Mouse (Mus musculus): ENCODE results near the gene Ccdc60.

The Ccdc60 gene

DNA sequence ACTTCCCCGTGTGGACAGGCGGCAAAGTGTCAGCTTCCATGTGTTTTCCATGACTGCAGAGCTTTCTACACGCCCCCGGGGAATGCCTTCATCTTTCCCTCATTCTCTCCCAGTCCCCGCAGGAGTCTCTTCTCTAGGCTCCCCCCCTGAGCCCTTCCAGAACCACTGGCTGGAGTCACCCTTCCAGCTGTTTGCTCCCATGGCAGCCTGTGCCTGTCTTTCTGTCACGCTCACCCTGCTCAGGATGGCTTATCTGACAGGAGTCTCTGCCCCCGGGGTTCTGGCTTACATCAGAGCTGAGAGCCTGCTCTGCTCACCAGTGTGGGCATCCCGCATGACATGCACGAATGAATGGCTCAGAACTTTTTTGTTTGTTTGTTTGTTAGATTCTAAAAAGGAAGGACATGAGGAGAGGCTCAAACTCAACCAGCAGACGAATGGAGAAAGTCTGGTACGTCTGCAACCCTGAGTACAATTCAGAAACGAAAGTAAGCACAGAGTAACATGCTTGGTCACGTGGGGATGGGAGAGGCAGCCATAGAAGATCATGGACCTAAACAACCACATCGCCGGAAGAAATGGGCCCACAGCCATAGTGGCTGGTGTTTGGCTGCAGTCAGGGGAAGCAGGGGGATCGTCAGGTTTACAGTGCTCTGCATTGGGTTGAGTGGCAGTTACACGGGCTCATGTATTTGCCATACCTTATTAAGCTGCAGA lies 17.1 kb downstream of the Ccdc60 start:
- DNase-seq (ENCODE audit: inconsistent age in 2 of 2, low spot score in 1 of 2): no peak

DNA sequence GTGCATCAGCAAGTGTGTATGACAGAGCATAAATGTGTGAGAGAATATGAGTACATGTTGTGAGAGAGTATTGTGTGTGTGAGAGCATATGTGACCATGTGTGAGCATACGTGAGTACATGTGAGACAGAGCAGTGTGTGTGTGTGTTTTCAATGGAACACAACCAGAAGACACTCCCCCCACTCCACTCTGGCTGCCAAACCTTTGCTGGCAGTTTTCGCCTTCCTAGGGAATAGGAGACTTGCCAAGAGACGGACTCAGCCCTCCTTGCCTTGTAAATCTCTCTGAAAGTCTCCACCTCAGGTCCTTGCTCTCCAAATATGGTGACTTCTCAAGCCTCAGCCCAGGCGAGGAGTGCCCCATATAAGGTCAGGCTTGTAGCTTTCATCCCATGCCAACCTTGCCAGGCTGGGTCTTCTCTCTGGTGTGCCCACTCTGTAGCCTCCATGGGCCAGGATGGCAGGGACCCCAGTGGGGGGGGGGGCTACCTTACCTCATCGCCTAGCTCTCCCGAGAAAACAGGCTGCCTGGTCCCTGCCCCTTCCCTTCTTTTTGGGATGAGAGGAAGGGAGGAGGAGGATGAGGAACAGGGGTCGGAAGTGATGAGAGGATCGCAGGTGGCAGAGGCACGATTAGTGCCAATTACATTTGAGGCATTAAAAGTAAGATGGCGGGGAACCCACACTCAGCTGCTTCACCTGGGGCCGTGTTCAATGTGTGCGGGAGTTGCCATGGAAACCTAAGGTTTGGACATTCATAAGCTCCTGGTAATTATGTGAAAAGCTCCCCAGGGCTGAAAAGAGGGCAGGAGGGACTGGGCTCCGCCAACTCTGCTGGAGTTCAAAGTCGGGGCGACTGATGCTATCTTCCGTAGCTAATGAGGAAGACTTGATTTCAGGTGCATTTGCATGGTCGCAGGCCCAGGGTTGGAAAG lies 19.3 kb downstream of the Ccdc60 start:
- DNase-seq (ENCODE audit: inconsistent age in 2 of 2, low spot score in 1 of 2): no peak

DNA sequence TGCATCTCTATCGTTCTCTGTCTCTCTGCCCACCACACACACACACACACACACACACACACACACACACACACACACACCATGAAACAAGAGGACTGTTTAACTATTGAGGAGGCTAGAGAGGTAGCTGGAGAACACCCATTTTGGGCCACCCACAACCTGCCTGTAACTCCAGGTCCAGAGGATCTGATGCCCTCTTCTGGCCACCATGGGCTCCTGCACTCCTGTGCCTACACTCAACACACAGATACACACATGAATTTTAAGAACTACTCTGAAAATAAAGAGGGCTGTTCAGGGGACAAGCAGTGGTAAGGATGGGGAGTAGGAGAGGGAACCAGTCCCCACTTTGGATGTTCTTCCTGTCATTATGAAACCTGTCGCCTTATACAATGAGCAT lies 26.1 kb downstream of the Ccdc60 start:
- DNase-seq (ENCODE audit: inconsistent age in 2 of 2, low spot score in 1 of 2): no peak

DNA sequence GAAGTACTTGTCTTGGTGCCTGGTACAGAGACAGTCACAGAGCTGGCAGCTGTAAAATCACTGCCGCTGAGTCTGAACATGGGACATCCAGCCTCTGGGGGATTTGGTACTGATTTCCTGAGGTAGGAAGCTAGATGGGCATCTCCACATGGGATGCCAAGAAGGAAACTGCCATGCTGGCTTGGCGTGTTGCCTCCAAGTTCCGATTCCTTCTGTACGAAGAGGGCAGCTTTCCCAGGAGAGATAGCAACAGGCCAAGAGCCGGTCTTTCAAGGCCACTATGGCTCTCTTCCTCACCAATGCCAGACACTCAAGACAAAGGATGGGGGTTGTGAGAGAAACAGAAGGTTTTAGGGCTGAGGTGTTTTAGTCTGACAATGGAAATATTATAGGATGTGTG lies 26.8 kb downstream of the Ccdc60 start:
- no peak for DNase-seq (ENCODE audit: inconsistent age in 2 of 2, low spot score in 1 of 2)

DNA sequence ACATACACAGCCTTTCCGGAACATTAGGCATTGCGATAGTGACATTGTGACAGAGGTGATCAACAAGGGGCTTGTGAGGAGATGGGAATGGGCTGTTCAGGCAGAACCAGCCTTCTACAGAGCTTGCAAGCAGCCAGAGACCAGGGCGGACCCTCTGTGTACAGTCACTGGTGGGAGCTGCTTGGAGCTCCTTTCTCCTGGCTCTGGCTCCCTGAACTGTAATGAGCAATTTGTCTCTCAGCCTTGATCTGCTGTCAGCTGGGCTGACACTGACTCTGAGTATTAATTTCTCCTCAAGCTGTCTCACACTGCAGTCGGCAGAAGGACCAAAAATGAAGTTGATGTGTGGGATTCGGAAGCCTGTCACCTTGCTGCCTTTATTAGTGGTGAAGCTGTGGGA lies 28.4 kb downstream of the Ccdc60 start:
- DNase-seq (ENCODE audit: inconsistent age in 2 of 2, low spot score in 1 of 2): no peak

DNA sequence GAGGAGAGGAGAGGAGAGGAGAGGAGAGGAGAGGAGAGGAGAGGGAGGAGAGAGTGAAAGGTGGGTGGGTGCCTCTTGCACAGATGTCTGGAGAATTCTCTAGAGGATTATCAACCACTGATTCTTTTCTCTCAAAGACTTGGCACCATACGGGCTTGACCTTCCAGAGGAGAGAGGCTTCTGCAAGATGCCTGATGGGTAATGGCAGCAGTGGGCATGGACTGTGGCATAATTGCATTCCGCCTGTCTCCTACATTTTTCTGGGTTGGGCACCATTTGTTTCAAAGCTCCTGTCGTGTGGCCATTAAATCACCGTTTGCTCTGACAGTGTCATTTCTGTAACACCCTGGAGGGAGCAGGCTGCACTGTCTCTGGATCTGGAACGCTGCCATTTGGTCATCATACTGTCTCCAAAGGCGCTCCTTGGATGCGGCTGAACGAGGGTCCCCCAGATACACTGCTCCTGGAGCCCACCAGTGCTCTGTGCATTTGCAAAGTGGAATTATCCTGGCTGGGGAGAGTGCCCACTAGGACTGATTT lies 30.4 kb downstream of the Ccdc60 start:
- DNase-seq (ENCODE audit: inconsistent age in 2 of 2, low spot score in 1 of 2): no peak

DNA sequence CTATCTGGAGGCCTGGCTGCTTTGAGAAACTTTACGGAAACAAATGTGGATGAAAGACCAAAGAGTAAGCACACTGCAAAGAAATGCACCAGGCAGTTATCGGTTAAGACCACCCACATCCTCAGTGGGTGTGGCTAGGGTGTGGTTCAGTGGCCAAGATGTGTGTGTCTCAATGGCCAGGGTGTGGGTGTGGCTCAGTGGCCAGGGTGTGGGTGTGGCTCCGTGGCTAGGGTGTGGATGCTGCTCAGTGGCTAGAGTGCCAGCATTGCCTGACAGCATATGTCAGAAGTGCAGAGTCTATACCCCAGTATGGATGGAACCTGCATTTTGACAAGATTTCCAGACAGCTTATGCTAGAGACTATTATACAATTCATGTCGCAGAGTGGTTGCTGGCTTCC lies 34.9 kb downstream of the Ccdc60 start:
- DNase-seq (ENCODE audit: inconsistent age in 2 of 2, low spot score in 1 of 2): no peak

DNA sequence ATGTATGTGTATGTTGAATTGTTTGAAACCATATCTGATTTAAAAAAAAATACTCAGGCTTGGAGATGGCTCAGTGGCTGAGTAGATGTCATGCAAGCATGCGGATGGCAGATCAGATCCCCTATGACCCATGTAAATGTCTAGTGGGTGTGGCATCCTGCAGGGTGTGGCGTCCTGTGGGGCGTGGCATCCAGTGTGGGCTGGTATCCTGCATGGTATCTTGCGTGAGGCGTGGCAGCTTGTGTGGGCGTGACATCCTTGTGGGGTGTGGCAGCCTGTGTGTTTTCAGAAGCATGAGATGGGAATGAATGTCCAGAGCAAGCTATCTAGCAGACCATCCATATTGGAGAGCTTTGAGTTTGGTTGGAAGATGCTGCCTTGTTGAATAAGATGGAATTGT lies 36.6 kb downstream of the Ccdc60 start:
- DNase-seq (ENCODE audit: inconsistent age in 2 of 2, low spot score in 1 of 2): no peak

DNA sequence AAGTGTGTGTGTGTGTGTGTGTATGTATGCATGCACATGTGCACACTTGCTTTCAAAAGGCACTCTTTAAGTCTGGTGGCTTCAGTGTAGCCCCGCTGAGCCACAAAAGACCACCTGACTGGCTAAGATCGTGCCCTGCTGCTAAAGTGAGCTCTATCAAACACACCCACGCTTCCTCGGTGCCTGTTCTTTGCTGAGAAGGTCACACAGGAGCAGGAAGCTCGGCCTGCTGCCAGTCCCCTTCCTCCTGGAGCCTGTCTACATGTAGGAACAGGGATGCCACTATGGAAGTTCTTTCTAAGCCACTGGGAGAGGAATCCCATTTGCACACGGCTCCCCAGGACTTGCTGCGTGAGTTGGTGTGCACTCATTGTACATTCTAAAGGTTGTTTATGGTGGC lies 42.1 kb downstream of the Ccdc60 start:
- peak; percentile 15 to 43 for DNase-seq (ENCODE audit: inconsistent age in 2 of 2, low spot score in 1 of 2)

DNA sequence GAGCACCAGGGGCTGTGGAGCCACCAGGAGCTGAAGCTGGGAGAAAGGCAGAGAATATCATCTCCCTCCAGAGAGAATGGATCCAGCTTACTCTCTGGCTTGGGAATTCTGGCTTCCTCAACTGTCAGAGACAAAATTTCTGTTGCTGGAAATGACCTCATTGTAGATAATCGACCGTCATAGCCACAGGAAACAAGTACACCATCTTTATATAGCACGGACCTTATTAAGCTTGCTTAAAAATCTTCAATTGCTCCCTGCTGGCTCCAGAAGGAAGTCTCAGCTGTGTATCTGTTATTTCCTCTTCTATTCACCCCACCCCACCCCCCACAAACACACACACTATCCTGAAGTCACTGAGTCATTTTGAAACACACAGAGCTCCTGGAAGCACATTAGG lies 44.3 kb downstream of the Ccdc60 start:
- DNase-seq (ENCODE audit: inconsistent age in 2 of 2, low spot score in 1 of 2): peak in 1 of 2 experiments; percentile 21

DNA sequence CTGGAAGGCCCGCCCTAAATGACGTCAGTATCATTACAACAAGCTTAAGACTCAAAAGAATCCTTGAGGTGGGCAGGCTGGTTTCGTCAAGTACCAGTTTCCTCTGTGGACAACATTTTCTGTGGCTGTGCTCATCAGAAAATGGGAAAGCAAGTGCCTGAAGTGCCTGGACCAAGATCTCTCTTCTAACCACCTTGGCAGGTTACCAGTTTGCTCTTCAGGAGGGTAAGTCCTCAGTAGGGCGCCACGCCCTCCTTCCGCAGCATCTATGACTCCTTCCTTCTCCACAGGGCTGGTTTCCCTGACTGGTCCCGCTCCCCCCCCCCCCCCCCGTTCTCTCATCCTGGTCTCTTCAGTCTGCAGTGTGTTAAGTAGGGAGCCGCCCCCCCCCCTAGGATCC lies 45.2 kb downstream of the Ccdc60 start:
- DNase-seq (ENCODE audit: inconsistent age in 2 of 2, low spot score in 1 of 2): no peak

DNA sequence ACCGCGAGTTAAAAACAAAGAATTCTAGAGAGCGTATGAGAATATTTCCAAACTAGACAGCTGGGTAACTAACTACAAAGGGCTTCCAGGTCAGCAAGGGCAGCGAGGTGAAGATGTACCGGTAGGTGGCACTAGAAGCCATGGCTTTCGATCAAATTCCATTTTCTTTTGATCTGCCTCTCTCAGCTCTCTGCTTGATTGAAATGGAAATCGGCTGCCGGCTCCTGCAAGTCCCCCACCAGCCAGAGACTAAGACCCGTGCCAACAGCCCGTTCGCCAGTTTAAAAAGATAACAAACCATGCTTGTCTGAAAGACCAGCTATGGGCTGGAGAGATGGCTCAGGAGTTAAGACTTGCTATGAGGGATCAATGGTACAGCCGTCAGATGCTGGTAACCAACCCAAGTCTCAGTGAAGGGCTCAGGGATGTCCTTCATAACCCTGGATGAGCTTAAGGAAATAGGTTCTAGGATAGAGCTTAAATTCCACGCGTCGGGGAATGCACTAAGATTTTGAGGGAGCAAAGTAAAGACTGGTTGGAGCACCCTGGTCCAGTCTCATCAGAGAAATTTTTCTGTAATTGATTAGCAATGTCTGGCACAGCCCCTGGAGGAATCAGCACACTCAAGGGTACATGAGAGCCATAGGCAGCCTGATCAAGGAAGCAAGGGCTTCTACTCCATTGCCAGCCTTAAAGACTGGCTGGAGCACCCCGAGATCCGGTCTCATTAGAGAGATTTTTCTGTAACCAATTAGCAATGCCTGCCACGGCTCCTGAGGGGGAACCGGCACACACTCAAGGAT lies 56.7 kb downstream of the Ccdc60 start:
- DNase-seq (ENCODE audit: inconsistent age in 2 of 2, low spot score in 1 of 2): peak; percentile 35 to 85

DNA sequence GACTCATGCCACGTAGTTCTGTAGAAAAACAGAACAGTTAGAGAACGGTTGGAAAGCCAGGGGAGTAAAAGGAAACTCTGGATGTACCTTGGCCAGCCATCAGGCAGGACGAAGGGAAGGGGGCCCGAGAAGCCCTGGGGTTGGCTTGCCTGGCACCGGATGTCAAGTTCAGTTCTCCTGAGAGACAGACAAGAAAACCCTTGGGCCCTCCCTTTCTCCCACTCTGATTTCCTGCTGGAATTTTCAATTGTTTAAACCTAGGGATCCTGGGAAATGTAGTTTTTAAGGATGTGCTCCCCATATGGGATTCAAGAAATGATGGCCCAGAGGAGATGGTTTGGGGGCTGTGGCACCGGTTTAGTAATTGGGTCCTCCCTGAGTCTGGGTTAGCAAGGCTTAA lies 60.4 kb downstream of the Ccdc60 start:
- DNase-seq (ENCODE audit: inconsistent age in 2 of 2, low spot score in 1 of 2): no peak

DNA sequence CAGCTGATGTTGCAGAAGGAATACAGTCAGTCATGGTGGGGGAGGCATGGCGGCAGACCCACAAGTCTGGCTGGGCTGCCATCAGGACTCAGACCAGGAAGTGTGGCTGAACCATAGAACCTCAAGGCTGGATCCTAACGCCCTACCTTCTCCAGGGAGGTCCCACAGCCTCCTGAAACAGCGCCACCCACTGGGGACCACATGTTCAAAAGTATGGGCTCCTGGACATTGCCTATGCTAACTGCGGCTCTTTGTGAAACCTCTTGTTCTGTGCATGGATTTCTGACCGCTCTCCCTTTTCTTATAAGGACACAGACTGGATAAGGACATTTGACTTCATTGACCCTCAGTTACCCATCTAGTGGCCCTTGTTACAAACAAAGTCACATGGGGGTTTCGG lies 64.8 kb downstream of the Ccdc60 start:
- no peak for DNase-seq (ENCODE audit: inconsistent age in 2 of 2, low spot score in 1 of 2)

DNA sequence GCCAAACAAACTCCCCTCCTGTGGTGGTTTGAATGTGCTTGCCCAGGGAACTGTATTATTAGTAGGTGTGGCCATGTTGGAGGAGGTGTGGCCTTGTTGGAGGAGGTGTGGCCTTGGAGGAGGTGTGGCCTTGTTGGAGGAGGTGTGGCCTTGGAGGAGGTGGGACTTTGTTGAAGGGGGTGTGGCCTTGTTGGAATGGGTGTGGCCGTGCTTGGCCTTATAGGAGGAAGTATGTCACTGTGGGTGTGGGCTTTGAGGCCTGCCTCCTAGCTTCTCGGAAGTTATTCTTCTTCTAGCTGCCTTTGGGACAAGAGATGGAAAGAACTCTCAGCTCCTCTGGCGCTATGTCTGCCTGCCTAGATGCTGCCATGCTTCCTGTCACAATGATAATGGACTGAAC lies 66.9 kb downstream of the Ccdc60 start:
- DNase-seq (ENCODE audit: inconsistent age in 2 of 2, low spot score in 1 of 2): no peak

DNA sequence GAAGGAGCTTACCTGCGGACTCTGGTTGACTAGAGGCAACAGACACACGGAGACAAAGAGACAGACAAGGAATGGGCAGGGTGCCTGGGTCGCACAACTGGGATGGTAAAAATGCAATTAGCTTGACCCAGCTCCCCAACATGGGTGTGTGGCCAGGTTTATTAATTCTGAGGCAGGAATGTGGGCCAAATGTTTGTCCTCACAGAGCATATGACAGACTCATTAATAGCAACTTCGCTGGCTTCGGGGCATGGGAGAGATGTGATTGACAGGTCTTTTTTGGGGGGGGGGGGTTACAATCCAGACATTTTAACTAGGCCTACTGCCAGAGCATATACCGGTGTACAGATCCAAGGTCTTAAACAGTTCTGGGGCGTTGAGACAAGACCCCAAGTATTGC lies 69.5 kb downstream of the Ccdc60 start:
- DNase-seq (ENCODE audit: inconsistent age in 2 of 2, low spot score in 1 of 2): no peak

DNA sequence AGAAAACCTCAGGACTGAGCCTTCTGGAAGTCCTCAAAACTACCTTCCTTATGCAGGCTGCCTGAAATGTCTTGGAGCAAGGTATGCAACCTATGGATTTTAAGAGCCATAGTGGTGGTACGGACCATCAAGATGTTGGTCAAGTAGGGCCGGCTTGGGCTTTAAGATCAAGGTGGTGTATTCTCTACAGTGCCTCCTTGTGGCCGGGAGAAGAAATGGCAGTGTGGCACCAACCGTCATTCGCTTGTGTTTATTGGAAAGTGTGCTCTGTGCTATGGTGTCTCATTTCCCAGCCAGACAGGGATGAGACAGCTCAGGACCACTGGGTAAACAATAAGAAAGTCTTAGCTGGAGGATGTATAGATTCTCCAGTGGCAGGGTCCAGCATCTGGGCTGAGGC lies 76.1 kb downstream of the Ccdc60 start:
- DNase-seq (ENCODE audit: inconsistent age in 2 of 2, low spot score in 1 of 2): no peak

DNA sequence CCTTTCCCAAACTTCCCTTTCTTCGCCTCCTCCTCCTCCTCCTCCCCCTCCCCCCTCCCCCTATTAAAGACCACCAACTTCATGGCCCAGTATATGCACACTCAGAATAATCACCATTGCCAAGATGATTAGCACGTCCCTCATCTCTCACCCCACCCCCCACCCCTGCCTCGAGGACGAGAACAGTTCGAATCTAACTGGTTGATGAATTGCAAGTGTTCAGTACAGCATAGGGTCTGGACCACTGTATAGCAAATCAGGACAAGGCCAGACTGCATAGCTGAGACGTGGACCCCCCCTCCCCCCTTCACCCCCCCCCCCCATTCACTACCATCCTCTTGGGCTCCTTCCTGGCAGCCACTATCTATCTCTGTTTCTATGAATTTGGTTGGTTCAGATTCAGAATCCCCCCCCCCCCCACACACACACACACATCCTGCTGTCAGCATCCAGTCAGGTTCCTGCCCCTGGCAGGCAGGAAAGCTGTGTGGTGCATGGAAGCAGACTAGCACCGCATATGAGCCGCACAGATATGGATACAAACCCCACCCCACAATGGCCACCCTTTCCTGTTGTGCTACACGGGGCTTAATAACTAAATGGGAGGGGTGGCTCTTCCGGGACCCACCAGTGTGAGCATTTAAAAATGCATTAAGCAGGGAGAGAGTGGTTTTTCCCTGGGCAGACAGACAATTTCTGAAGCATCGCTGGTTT lies 79.2 kb downstream of the Ccdc60 start:
- no peak for DNase-seq (ENCODE audit: inconsistent age in 2 of 2, low spot score in 1 of 2)

DNA sequence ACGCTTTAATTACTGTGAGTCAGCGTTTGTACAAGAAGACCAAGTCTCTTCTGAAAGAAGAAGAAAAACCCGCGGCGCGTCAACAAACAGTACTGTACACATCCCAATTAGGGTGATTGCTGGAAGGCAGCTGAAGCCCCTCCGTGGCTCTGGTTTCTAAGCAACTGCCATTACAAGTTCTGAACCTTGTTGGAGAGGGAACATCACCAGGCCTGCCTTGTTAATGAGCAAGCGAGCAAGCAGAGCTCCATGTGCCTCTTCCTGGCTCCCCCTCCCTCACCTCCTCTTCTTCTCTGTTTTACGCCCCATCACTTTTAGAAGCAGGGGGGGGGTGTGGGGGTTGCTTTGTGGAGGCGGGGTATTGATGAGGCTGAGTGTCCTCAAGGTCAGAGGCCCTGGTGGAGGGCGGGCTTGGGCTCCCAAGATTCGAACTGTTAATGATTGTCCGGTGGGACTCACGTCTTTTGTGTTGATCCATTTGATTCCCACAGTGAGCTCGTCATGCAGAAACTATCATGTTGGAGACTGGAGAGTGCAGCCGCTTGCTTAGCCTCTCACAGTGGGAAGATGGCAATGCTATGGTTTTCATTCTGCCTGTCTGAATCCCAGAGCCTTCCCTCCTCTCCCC lies 79.9 kb downstream of the Ccdc60 start:
- no peak for DNase-seq (ENCODE audit: inconsistent age in 2 of 2, low spot score in 1 of 2)

DNA sequence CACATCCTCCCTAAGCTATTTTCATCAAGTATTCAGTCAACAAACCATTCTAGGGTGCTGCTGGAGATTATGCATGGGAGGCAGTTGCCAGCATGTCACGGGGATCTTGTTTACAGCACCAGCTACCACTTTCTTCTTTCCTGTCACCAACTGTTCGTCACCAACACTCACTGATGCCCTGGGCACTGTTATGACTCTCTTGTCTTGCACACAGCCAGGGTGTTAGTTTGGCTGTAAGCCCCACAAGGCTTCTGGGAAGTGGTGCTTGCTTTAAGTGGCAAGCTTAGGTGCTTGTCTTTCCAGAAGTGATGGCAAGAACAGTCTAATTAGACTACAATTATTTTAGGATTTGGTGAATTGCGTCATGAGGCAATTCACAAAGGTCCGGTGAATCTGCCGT lies 86.1 kb downstream of the Ccdc60 start:
- DNase-seq (ENCODE audit: inconsistent age in 2 of 2, low spot score in 1 of 2): no peak
